Mouse (Mus musculus) kidney, postnatal 0 days (tissue): ENCODE data around the gene Gm15517. TPM values are rescaled to one million over a fixed set of nuclear protein-coding genes. Genes with fewer than 3 reads are reported as not detected.

Source experiments
- ATAC-seq: fragments of 200-750 bp; cut with Nextera tagmentation; replicated peaks from 2 replicates; pipeline ENCODE4 v1.8.0; 2017; ENCODE audit warnings: low read depth, moderate number of reproducible peaks, moderate TSS enrichment, moderate library complexity; ENCODE audit not compliant: low FRiP score
- DNase-seq: peaks from one replicate; pipeline ENCODE4 v3.0.0-alpha.2; 2016; ENCODE audit warnings: low spot score
- H3K27ac ChIP-seq: fragments of 300-500 bp; sonication (generic); 2 replicates; pipeline ENCODE4 v1.5.1; 2014; ENCODE audit warnings: mild to moderate bottlenecking
- H3K27me3 ChIP-seq: fragments of 300-500 bp; sonication (generic); 2 replicates; pipeline ENCODE4 v1.6.1; 2014; ENCODE audit warnings: low read length, mixed read lengths; ENCODE audit not compliant: insufficient read depth
- H3K36me3 ChIP-seq: fragments of 300-500 bp; sonication (generic); 2 replicates; pipeline ENCODE4 v1.6.1; 2014; ENCODE audit warnings: low read length, mixed read lengths; ENCODE audit not compliant: insufficient read depth
- H3K4me1 ChIP-seq: fragments of 300-500 bp; sonication (generic); replicated peaks from 2 replicates; pipeline ENCODE4 v1.6.1; 2014; ENCODE audit warnings: antibody characterized with exemption, low read length, mixed read lengths; ENCODE audit not compliant: insufficient read depth
- H3K4me2 ChIP-seq: fragments of 300-500 bp; sonication (generic); 2 replicates; pipeline ENCODE4 v1.6.1; 2014; ENCODE audit warnings: mild to moderate bottlenecking, low read length, moderate library complexity, mixed read lengths
- H3K4me3 ChIP-seq: fragments of 300-500 bp; sonication (generic); replicated peaks from 2 replicates; pipeline ENCODE4 v1.5.1; 2014; ENCODE audit warnings: low read depth, low read length
- H3K9ac ChIP-seq: fragments of 300-500 bp; sonication (generic); 2 replicates; pipeline ENCODE4 v1.6.1; 2014; ENCODE audit warnings: low read depth, low read length
- H3K9me3 ChIP-seq: fragments of 300-500 bp; sonication (generic); replicated peaks from 2 replicates; pipeline ENCODE4 v1.6.1; 2016; ENCODE audit warnings: low read length, inconsistent platforms, mixed read lengths
- CTCF ChIP-seq: IDR thresholded peaks from 2 replicates; pipeline ENCODE4 v1.5.1; 2016; ENCODE audit warnings: antibody characterized with exemption, low read depth, mild to moderate bottlenecking, moderate library complexity
- WGBS: fragments of 180-500 bp; shearing (Covaris S2); extraction: QIAGEN DNeasy Blood & Tissue Kit; methylation state at CpG from one replicate; pipeline ENCODE4 v1.1.7; 2014; 5-methylcytosine and 5-hydroxymethylcytosine counted together
- polyA plus RNA-seq: library from polyadenylated mRNA; unstranded; fragments of >200 nt; fragmentation: Nextera tagmentation; extraction: Ambion mirVana; gene quantifications from 2 replicates; pipeline ENCODE4 v1.2.1, GENCODE M21; 2015

Gene Gm15517
- polyA plus RNA-seq, 1 experiment from 2014 or later, result not detected

DNA sequence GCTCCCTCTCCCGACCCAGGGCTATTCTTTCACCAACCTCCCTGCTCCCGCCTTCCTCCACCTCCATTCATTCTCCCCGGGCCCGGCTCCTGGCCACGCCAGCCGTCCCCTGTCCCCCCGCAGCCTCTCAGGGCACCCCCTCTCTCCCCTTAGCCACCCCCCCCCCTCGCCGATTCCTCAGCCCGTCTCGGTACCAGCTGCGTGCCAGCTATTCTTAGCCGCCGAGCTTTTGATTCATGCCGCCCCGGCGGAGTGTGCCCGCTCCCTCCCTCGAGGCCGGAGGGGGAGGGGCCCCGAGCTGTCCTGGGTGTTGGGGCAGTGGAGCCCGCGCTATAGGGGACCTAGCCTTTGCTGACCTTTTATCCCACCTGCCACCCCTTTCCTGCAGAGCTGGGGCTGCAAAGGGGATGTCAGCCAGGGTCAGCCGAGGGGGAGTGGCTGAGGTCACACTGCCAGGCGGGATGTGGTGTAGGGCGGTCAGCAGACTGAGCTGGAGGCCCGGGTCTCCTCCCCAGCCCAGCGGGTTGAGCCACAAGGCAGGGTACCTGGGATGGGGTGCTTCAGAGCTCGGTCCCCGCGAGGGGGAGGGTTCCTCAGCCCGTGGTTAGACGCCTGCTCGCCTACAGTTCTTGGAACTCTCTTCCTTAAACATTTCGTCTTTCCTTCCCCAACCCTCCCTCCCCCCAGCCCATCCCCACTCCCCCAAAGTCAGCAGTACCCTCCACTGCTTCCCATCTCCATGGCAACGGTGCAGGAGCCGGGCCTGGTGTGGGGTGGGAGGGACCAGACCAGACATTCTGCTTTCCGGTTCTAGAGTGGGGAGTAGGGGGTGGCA is 49.8 kb downstream of the Gm15517 start:
- Histone ChIP-seq H3K36me3 (no peaks in the 10 kb centered on the region), H3K9ac (peak overlapping the region; percentile 54), H3K4me2 (peak overlapping the region; percentile 87), H3K27me3 (0 out of 2 replicates have a peak, but pooled peaks cover 3% of the 10 kb centered on the region), H3K27ac (peak overlapping the region; percentile 42; the same call in 1 of the 2 replicates), H3K9me3 (no peaks in the 10 kb centered on the region), H3K4me3 (peak overlapping the region; percentile 38), H3K4me1 (peaks cover 17% of the 10 kb centered on the region)
- no peak for TF ChIP-seq CTCF
- ATAC-seq (peak; percentile 22; the same call in 1 of the 2 replicates), DNase-seq (peak; percentile 48)
- under 1% methylated on average over 38 of the region's 38 CpGs for WGBS

Other genes starting within 250 kb of the Gm15517 start
- not detected in 2 replicates for gene Klk1b26, start 249.3 kb upstream of the Gm15517 start, polyA plus RNA-seq
- gene Klk1b27, start 209.2 kb upstream of the Gm15517 start, polyA plus RNA-seq, result 0.22 TPM in 1 of 2 replicates, not detected in the other
- gene Klk1b21, start 159.1 kb upstream of the Gm15517 start, polyA plus RNA-seq, result not detected in 2 replicates
- 0.18 TPM in 1 of 2 replicates, not detected in the other for gene Klk1b22, start 148.8 kb upstream of the Gm15517 start, polyA plus RNA-seq
- not detected in 2 replicates for gene Klk1b16, start 124.7 kb upstream of the Gm15517 start, polyA plus RNA-seq
- gene Klk1b24, start 73.2 kb upstream of the Gm15517 start, polyA plus RNA-seq, result 0.17 and 0.74 TPM in 2 replicates
- gene Klk1b3, start 63.3 kb upstream of the Gm15517 start, polyA plus RNA-seq, result 0.36 and 0.47 TPM in 2 replicates
- 0.18 and 0.23 TPM in 2 replicates for gene Klk1b4, start 54.0 kb upstream of the Gm15517 start, polyA plus RNA-seq
- gene Klk1b5, start 45.5 kb upstream of the Gm15517 start, polyA plus RNA-seq, result 0.33 and 0.71 TPM in 2 replicates
- 83.3 and 125 TPM in 2 replicates for gene Klk1, start 36.1 kb upstream of the Gm15517 start, polyA plus RNA-seq
- gene Gm36864, start 25.3 kb upstream of the Gm15517 start, polyA plus RNA-seq, result not detected in 2 replicates
- 5.7 and 6.0 TPM in 2 replicates for gene 1700028J19Rik, start 14.8 kb upstream of the Gm15517 start, polyA plus RNA-seq
- 125 and 133 TPM in 2 replicates for gene 2410002F23Rik, start 14.7 kb upstream of the Gm15517 start, polyA plus RNA-seq
- not detected in 2 replicates for gene Acp4, start 4.1 kb upstream of the Gm15517 start, polyA plus RNA-seq
- gene Clec11a, start 45.5 kb downstream of the Gm15517 start, polyA plus RNA-seq, result 5.1 and 6.0 TPM in 2 replicates
- 0.68 and 1.1 TPM in 2 replicates for gene Shank1, start 48.8 kb downstream of the Gm15517 start, polyA plus RNA-seq
- gene Syt3, start 122.7 kb downstream of the Gm15517 start, polyA plus RNA-seq, result 3.3 and 3.5 TPM in 2 replicates
- gene 1700008O03Rik, start 124.4 kb downstream of the Gm15517 start, polyA plus RNA-seq, result 1.3 and 1.4 TPM in 2 replicates
- 0.26 and 0.42 TPM in 2 replicates for gene Lrrc4b, start 167.6 kb downstream of the Gm15517 start, polyA plus RNA-seq
- 5.4 and 5.8 TPM in 2 replicates for gene Aspdh, start 203.9 kb downstream of the Gm15517 start, polyA plus RNA-seq
- gene Josd2, start 206.5 kb downstream of the Gm15517 start, polyA plus RNA-seq, result 51.1 and 52.4 TPM in 2 replicates
- 113 and 136 TPM in 2 replicates for gene Emc10, start 235.1 kb downstream of the Gm15517 start, polyA plus RNA-seq
- 17.1 and 19.2 TPM in 2 replicates for gene Fam71e1, start 235.1 kb downstream of the Gm15517 start, polyA plus RNA-seq